Mouse (Mus musculus) midbrain, embryonic 14.5 days (tissue): ENCODE measurements at regions not wholly inside any gene's neighbourhood (a gene's known extent, or its start where the extent isn't known, plus 50 kb on each side); places are given as distances from the start of the nearest gene placed in this dataset.
A peak's percentile ranks its signal among the peaks of the same experiment; 100 is the strongest.
"Not testable (repeated sequence)": the region's sequence is repeated elsewhere in the genome, so short reads cannot be mapped to it uniquely, and the experiment has no call there.

Experiments
- ATAC-seq: fragments of 200-750 bp; cut with Nextera tagmentation; 2 replicates; pipeline ENCODE4 v1.8.0; 2017; ENCODE audit warnings: moderate number of reproducible peaks, moderate library complexity; ENCODE audit not compliant: low FRiP score, low TSS enrichment
- DNase-seq: peaks from one replicate; pipeline ENCODE4 v3.0.0-alpha.2; 2015
- H3K27ac ChIP-seq: fragments of 300-500 bp; sonication (generic); replicated peaks from 2 replicates; pipeline ENCODE4 v1.5.1; 2014; ENCODE audit warnings: mild to moderate bottlenecking, low read depth, low read length, moderate library complexity
- H3K27me3 ChIP-seq: fragments of 300-500 bp; sonication (generic); 2 replicates; pipeline ENCODE4 v1.6.1; 2014; ENCODE audit warnings: low read length, control low read depth, mixed read lengths; ENCODE audit not compliant: control insufficient read depth, insufficient read depth
- H3K36me3 ChIP-seq: fragments of 300-500 bp; sonication (generic); 2 replicates; pipeline ENCODE4 v1.6.1; 2014; ENCODE audit warnings: low read length, control low read depth; ENCODE audit not compliant: control insufficient read depth, insufficient read depth
- H3K4me1 ChIP-seq: fragments of 300-500 bp; sonication (generic); 2 replicates; pipeline ENCODE4 v1.6.1; 2014; ENCODE audit warnings: mild to moderate bottlenecking, antibody characterized with exemption, low read length, control low read depth; ENCODE audit not compliant: control insufficient read depth, insufficient read depth
- H3K4me2 ChIP-seq: fragments of 300-500 bp; sonication (generic); 2 replicates; pipeline ENCODE4 v1.6.1; 2014; ENCODE audit warnings: mild to moderate bottlenecking, low read length, moderate library complexity
- H3K4me3 ChIP-seq: fragments of 300-500 bp; sonication (generic); replicated peaks from 2 replicates; pipeline ENCODE4 v1.5.1; 2014; ENCODE audit warnings: low read depth, low read length
- H3K9ac ChIP-seq: fragments of 300-500 bp; sonication (generic); replicated peaks from 2 replicates; pipeline ENCODE4 v1.6.1; 2014; ENCODE audit warnings: mild to moderate bottlenecking, low read length, moderate library complexity
- H3K9me3 ChIP-seq: fragments of 300-500 bp; sonication (generic); 2 replicates; pipeline ENCODE4 v1.6.1; 2016; ENCODE audit warnings: low read length, control low read depth, mixed read lengths; ENCODE audit not compliant: control insufficient read depth
- WGBS: fragments of 180-500 bp; shearing (Covaris S2); extraction: QIAGEN DNeasy Blood & Tissue Kit; methylation state at CpG from one replicate; pipeline ENCODE4 v1.1.7; 2014; 5-methylcytosine and 5-hydroxymethylcytosine counted together

DNA sequence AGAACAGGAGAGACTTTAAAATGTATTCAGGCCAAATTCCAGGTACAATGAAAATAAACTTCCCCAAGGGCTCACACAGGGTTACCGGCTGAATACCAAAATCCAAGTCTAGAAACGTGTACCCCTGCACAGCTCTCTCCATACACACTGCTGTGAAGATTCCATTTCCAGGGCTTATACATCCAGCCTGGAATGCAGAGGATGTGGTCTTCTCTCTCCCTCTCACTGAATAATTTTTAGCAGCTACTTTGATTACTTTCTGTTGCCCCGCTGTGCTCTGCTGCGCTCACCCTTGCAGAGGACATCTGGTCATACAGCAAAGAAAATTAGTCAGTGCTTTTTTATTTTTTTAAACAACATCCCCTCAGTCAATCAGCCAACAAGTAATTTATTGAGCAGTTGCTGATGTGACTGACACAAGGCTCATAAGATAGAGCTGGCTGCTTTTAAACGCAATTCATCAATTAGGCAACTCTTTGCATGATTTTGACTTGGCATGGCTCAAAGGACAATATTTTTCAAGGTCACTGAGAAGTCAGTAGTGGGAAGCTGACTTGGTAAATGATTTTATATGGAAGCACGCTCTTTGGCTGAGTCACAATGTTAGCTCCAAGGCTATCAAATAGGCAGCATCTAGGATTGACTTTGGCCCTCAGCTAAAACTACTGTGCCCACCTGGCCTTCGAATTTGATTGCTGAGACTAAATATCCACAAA is 266.2 kb downstream of the Adgb start:
- Histone ChIP-seq H3K4me3 (no peak overlapping the region), H3K4me2 (no peak overlapping the region), H3K4me1 (no peaks in the 10 kb centered on the region), H3K36me3 (no peaks in the 10 kb centered on the region), H3K27me3 (no peaks in the 10 kb centered on the region), H3K27ac (no peak overlapping the region), H3K9ac (no peak overlapping the region), H3K9me3 (no peaks in the 10 kb centered on the region)
- ATAC-seq (no peak), DNase-seq (no peak)
- 88% methylated on average over 7 of the region's 7 CpGs for WGBS

DNA sequence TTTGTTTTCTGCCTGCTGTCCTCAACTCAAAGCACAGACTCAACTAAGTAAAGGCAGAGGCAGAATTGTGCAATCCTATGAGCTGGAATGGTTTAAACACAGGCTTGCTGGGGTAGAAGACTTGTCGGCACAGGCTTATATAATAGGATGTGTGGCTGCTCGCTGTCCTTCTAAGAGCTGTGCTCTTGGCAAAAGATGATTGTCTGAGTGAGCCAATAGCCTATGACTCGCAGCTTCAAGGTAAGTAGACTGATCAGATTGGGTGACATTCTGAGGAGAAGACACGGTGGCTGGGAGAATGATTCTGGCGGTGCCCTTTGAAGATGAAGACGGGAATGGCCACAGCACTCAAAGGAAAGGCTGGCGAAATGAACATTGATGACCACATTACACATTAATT is 268.1 kb downstream of the Adgb start:
- WGBS = 86% methylated on average over 7 of the region's 7 CpGs
- no peak overlapping the region for H3K9ac ChIP-seq
- ATAC-seq (no peak), DNase-seq (no peak)
- no peaks in the 10 kb centered on the region for H3K9me3 ChIP-seq
- no peaks in the 10 kb centered on the region for H3K36me3 ChIP-seq
- H3K27ac ChIP-seq = no peak overlapping the region
- no peaks in the 10 kb centered on the region for H3K4me1 ChIP-seq
- no peak overlapping the region for H3K4me2 ChIP-seq
- H3K27me3 ChIP-seq = no peaks in the 10 kb centered on the region
- H3K4me3 ChIP-seq = no peak overlapping the region

DNA sequence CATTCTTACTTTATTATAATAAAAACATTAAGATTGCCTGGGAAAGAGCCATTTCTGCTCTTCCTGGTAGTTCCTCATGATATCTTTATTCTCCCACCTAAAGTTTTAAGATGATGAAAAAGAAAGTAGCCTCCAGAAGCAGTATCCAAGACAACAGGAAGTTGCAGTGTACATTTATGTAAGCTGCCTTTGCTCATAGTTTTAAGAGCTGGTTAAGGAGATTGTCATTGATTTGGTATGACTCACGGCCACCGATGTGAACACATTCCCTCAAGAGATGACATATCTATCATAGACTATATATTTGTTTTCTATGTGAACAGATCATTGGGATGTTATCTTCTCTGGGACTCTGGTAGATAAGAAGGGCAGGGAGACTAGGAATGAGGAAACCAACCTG is 281.8 kb downstream of the Adgb start:
- WGBS = 98% methylated on average over 2 of the region's 2 CpGs
- H3K4me1 ChIP-seq = no peaks in the 10 kb centered on the region
- DNase-seq = no peak
- H3K9me3 ChIP-seq = no peaks in the 10 kb centered on the region
- no peak overlapping the region for H3K27ac ChIP-seq
- H3K9ac ChIP-seq = no peak overlapping the region
- no peaks in the 10 kb centered on the region for H3K36me3 ChIP-seq
- no peaks in the 10 kb centered on the region for H3K27me3 ChIP-seq
- H3K4me2 ChIP-seq = no peak overlapping the region
- H3K4me3 ChIP-seq = no peak overlapping the region
- ATAC-seq = no peak

DNA sequence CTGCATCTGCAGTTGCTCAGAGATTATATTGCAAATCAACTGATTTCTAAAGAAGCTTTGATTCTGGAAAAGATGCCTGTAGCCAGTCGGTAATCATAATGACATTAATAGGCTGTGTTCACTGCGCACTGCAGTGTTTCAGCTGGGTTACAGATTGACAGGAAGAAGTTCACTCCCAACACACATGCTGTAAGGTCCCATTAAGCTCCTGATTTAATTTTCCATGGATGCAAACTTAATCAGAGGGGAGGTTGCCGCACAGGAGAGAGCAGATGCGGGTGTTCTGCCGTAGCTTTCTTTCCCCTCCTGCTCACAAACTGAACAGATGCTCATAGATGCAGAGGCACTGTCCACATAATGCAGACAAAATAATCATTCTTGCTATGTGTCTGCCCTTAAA is 284.0 kb downstream of the Adgb start:
- H3K9ac ChIP-seq = no peak overlapping the region
- ATAC-seq (no peak), DNase-seq (no peak)
- no peaks in the 10 kb centered on the region for H3K27me3 ChIP-seq
- no peak overlapping the region for H3K4me3 ChIP-seq
- H3K27ac ChIP-seq = no peak overlapping the region
- 65% methylated on average over 5 of the region's 5 CpGs for WGBS
- no peaks in the 10 kb centered on the region for H3K9me3 ChIP-seq
- no peak overlapping the region for H3K4me2 ChIP-seq
- H3K36me3 ChIP-seq = no peaks in the 10 kb centered on the region
- H3K4me1 ChIP-seq = peaks cover 6% of the 10 kb centered on the region; the same call in 1 of the 2 replicates

DNA sequence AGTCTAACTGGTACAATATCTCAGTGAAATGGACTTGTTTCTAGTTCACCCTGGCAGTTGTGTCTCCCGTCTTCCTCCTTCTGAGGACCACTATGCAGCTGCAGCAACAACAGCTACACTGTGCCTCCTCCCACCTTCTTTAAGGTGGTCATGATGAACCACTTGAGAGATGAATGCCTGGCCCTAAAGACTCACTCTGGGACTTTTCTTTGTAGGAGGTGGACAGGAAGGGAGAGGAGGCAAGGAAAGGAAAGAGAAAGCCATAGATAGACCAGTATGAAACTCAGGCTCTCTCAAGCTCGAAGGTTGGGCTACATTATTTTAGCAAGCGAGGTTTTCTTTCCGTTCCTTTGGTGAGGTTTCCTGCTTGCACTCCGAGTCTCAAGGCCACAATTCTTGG is 285.4 kb downstream of the Adgb start:
- Histone ChIP-seq H3K9me3 (no peaks in the 10 kb centered on the region), H3K27me3 (no peaks in the 10 kb centered on the region), H3K9ac (no peak overlapping the region), H3K36me3 (no peaks in the 10 kb centered on the region), H3K4me2 (no peak overlapping the region), H3K4me3 (no peak overlapping the region), H3K4me1 (peaks cover 6% of the 10 kb centered on the region; the same call in 1 of the 2 replicates), H3K27ac (no peak overlapping the region)
- WGBS = 90% methylated on average over 5 of the region's 5 CpGs
- no peak for DNase-seq
- ATAC-seq = no peak

DNA sequence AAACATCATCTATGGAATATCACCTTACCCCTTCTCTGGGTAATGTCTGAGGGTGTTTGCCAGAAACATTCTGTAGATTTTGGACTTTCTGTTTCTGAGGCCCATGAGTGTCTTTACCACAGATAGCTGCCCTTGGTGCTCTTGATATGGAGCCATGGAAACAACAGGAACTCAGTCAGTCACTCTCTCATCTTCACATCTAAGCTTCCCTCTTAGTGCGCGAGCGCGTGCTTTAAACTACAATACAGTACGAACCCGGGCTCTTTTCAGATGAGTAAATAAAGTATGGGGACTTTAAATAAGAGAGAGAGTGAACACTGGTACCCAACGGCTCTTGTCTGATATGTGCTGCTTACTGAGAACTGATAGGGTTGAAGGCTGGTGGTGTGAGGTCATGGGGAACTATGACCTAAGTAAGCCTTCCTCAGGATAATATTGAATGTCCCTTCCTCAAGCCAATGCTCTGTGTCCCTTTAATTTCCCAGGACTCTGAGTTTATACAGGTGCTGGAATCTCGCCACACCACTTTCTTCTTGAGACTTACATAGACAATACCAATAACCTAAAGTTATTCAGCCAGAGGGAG is 284.5 kb upstream of the Stxbp5 start:
- H3K9ac ChIP-seq = no peak overlapping the region
- H3K4me3 ChIP-seq = no peak overlapping the region
- H3K4me2 ChIP-seq = no peak overlapping the region
- H3K4me1 ChIP-seq = peaks cover 6% of the 10 kb centered on the region; the same call in 1 of the 2 replicates
- ATAC-seq (no peak), DNase-seq (no peak)
- H3K27ac ChIP-seq = no peak overlapping the region
- 92% methylated on average over 8 of the region's 8 CpGs for WGBS
- no peaks in the 10 kb centered on the region for H3K36me3 ChIP-seq
- H3K9me3 ChIP-seq = no peaks in the 10 kb centered on the region
- H3K27me3 ChIP-seq = no peaks in the 10 kb centered on the region

DNA sequence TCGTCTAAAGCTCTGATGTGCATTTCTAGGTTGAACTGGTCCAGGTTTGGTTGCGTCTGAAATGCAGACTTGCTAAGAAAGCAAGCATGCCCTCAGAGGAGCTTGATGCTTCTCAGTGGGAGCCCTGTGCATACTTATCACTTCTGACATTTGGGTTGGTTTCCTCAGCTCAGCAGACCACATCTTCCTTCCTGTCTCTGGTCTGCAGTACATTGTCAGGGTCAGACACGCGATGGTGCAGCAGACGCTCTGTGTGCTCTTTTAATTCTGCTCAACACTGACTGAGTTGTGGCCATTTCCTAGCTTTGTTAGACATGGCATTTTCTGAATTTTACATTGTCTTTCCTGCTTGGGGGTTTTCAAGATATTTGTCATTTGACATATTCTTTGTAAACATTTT is 283.5 kb upstream of the Stxbp5 start:
- WGBS = 74% methylated on average over 5 of the region's 5 CpGs
- Histone ChIP-seq H3K4me1 (peaks cover 6% of the 10 kb centered on the region; the same call in 1 of the 2 replicates), H3K4me2 (no peak overlapping the region), H3K9ac (no peak overlapping the region), H3K36me3 (no peaks in the 10 kb centered on the region), H3K27ac (0 out of 2 replicates have a peak overlapping the region, but pooled peaks have one; percentile 6), H3K27me3 (no peaks in the 10 kb centered on the region), H3K9me3 (no peaks in the 10 kb centered on the region), H3K4me3 (no peak overlapping the region)
- DNase-seq = no peak
- no peak for ATAC-seq

DNA sequence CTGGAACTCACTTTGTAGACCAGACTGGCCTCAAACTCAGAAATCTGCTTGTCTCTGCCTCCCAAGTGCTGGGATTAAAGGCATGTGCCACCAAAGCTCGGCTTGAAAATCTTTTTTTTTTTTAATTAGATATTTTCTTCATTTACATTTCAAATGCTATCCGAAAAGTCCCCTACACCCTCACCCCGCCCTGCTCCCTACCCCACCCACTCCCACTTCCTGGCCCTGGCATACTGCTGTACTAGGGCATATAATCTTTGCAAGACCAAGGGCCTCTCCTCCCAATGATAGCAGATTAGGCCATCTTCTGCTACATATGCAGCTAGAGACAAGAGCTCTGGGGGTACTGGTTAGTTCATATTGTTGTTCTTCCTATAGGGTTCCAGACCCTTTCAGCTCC is 276.2 kb upstream of the Stxbp5 start:
- H3K36me3 ChIP-seq, H3K4me3 ChIP-seq, DNase-seq, H3K27me3 ChIP-seq, ATAC-seq, H3K4me2 ChIP-seq, H3K27ac ChIP-seq, H3K9ac ChIP-seq, H3K4me1 ChIP-seq, H3K9me3 ChIP-seq: not testable (repeated sequence)
- 88% methylated on average over 3 of the region's 3 CpGs for whole genome bisulfite sequencing
